Mouse (Mus musculus) midbrain, embryonic 14.5 days (tissue): Measurements from ENCODE around the gene Washc4. TPM values are rescaled to one million over a fixed set of nuclear protein-coding genes. Genes with fewer than 3 reads are reported as not detected.

Experiments
- ATAC-seq: fragments of 200-750 bp; cut with Nextera tagmentation; 2 replicates; pipeline ENCODE4 v1.8.0; 2017; ENCODE audit warnings: moderate number of reproducible peaks, moderate library complexity; ENCODE audit not compliant: low FRiP score, low TSS enrichment
- DNase-seq: peaks from one replicate; pipeline ENCODE4 v3.0.0-alpha.2; 2015
- H3K27ac ChIP-seq: fragments of 300-500 bp; sonication (generic); replicated peaks from 2 replicates; pipeline ENCODE4 v1.5.1; 2014; ENCODE audit warnings: mild to moderate bottlenecking, low read depth, low read length, moderate library complexity
- H3K27me3 ChIP-seq: fragments of 300-500 bp; sonication (generic); 2 replicates; pipeline ENCODE4 v1.6.1; 2014; ENCODE audit warnings: low read length, control low read depth, mixed read lengths; ENCODE audit not compliant: control insufficient read depth, insufficient read depth
- H3K36me3 ChIP-seq: fragments of 300-500 bp; sonication (generic); 2 replicates; pipeline ENCODE4 v1.6.1; 2014; ENCODE audit warnings: low read length, control low read depth; ENCODE audit not compliant: control insufficient read depth, insufficient read depth
- H3K4me1 ChIP-seq: fragments of 300-500 bp; sonication (generic); 2 replicates; pipeline ENCODE4 v1.6.1; 2014; ENCODE audit warnings: mild to moderate bottlenecking, antibody characterized with exemption, low read length, control low read depth; ENCODE audit not compliant: control insufficient read depth, insufficient read depth
- H3K4me2 ChIP-seq: fragments of 300-500 bp; sonication (generic); 2 replicates; pipeline ENCODE4 v1.6.1; 2014; ENCODE audit warnings: mild to moderate bottlenecking, low read length, moderate library complexity
- H3K4me3 ChIP-seq: fragments of 300-500 bp; sonication (generic); replicated peaks from 2 replicates; pipeline ENCODE4 v1.5.1; 2014; ENCODE audit warnings: low read depth, low read length
- H3K9ac ChIP-seq: fragments of 300-500 bp; sonication (generic); replicated peaks from 2 replicates; pipeline ENCODE4 v1.6.1; 2014; ENCODE audit warnings: mild to moderate bottlenecking, low read length, moderate library complexity
- H3K9me3 ChIP-seq: fragments of 300-500 bp; sonication (generic); 2 replicates; pipeline ENCODE4 v1.6.1; 2016; ENCODE audit warnings: low read length, control low read depth, mixed read lengths; ENCODE audit not compliant: control insufficient read depth
- WGBS: fragments of 180-500 bp; shearing (Covaris S2); extraction: QIAGEN DNeasy Blood & Tissue Kit; methylation state at CpG from one replicate; pipeline ENCODE4 v1.1.7; 2014; 5-methylcytosine and 5-hydroxymethylcytosine counted together
- polyA plus RNA-seq: library from polyadenylated mRNA; unstranded; fragments of >200 nt; fragmentation: Nextera tagmentation; extraction: Ambion mirVana; gene quantifications from 2 replicates; pipeline ENCODE4 v1.2.1, GENCODE M21; 2014

Washc4 gene
- polyA plus RNA-seq, 1 experiment from 2014 or later: 35.0 TPM

DNA sequence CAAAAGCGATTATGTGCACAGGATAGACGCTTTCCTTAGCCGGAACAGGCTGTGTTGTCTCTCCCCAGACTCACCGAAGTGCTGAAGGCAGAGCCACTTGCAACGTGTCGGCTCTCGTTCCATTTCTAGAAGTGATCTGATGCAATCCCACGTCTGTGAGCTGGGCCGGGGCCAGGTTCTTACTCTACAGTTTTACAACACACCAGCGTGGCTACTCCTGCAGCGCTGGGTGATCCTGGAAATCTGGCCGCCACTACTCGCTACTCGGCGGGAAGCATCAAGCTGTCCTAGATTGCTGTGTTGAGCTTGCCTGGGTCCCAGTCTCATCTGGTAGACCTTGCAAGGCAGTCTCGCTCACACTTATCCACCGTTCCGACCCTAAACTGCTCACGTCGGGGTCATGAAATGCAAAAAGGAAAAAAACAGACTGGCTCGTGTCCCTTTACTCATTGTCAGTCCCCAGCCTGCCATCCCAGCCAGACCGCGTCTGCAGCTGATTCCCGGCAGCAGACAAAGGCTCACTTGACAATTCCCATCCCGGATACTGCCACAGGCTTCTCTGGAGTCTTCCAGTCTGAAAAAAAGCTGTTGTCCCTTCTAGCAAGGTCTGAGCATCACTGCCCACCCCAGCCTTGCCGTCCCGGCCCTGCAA is 10.2 kb upstream of the Washc4 start:
- DNase-seq: peak; percentile 71
- peak overlapping the region; percentile 78 for H3K4me2 ChIP-seq
- 3% methylated on average over 27 of the region's 27 CpGs for WGBS

DNA sequence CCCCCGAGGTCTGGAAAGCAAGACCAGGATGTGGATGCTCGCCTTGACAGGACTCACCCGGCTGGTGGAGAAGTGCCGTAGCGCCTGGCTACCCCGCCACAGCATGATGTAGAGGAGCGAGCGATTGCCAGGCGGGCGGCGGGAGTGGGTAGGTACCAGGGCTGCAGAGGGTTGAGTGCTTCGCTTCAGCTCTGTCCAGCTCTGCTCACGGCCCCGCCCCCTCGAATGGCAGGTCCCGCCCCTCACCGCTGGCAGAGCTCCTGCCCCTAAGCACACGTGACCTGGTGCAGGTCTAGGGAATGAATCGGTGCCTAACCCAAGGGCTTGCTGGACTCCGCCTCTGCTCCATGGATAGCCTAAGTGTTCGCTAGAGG is 9.7 kb upstream of the Washc4 start, which contains the start of gene Aldh1l2:
TSS of gene Aldh1l2 (minus strand) at position 231 of the 374 bp plus-strand sequence.
- H3K4me2 ChIP-seq: peak within 1 kb of the TSS; percentile 78
- H3K9ac ChIP-seq: peak within 1 kb of the TSS; percentile 86
- H3K27me3 ChIP-seq: no peaks in the 10 kb centered on the region; the same call in 1 of the 2 replicates
- H3K9me3 ChIP-seq: no peaks in the 10 kb centered on the region
- peak within 1 kb of the TSS; percentile 89 for H3K27ac ChIP-seq
- peak within 1 kb of the TSS; percentile 71 for H3K4me3 ChIP-seq
- peak; percentile 96 for ATAC-seq
- under 1% methylated on average over 21 of the region's 21 CpGs for WGBS
- peaks cover 8% of the 10 kb centered on the region for H3K4me1 ChIP-seq
- DNase-seq: peak; percentile 91
- no peaks in the 10 kb centered on the region for H3K36me3 ChIP-seq

More for the DNA sequence above, 10.2 kb upstream of the Washc4 start:
- Histone ChIP-seq H3K4me1 (peaks cover 8% of the 10 kb centered on the region), H3K27ac (peak overlapping the region; percentile 89), H3K27me3 (no peaks in the 10 kb centered on the region; the same call in 1 of the 2 replicates), H3K4me3 (peak overlapping the region; percentile 71), H3K9ac (peak overlapping the region; percentile 86), H3K36me3 (no peaks in the 10 kb centered on the region), H3K9me3 (no peaks in the 10 kb centered on the region)
- peak; percentile 71 for ATAC-seq

DNA sequence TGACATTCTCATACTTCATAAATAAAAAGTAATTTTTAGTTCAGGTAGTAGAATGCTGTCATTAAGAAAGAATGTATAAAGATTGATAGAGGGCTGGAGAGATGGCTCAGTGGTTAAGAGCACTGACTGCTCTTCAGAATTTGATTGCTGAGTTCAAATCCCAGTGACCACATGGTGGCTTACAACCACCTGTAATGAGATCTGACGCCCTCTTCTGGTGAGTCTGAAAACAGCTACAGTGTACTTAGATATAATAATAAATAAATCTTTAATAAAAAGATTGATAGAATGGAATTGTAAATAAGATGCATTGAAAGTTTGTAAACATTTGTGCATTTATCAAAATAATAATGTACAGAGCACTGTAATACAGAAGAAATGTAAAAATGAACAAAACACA is 7.1 kb upstream of the Washc4 start:
- WGBS: 0% methylated on average over 1 of the region's 1 CpGs
- DNase-seq: no peak
- ATAC-seq: no peak

DNA sequence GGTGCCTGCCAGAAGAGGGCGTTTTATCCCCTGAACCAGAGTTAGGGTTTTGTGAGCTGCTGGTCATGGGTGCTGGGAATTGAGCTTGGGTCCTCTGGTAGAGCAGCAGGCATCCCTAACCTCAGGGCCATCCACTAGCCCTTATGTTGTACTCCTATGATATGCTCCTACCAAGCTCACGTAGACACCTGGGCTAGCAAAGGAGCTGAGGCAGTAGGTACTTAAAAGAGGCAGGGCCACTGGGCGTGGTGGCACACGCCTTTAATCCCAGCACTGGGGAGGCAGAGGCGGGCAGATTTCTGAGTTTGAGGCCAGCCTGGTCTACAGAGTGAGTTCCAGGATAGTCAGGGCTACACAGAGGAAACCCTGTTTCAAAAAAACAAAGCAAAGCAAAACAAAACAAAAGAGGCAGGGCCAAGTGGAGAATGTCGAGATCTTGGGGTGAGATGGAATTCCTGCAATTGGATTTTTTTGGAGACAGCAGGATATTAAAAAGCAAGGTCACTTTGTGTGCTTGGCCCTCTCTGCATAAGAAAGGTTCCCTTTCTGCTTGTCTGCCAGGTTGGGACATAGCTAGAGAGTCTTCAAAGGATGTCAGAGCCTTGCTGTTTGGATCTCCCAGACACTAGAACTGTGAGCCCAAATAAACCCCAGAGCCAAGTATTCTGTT is 4.1 kb upstream of the Washc4 start:
- H3K4me2 ChIP-seq: no peak overlapping the region
- no peaks in the 10 kb centered on the region for H3K36me3 ChIP-seq
- H3K9me3 ChIP-seq: no peaks in the 10 kb centered on the region
- WGBS: 79% methylated on average over 6 of the region's 6 CpGs
- DNase-seq (no peak), ATAC-seq (no peak)
- peaks cover 1% of the 10 kb centered on the region; the same call in 1 of the 2 replicates for H3K4me1 ChIP-seq
- H3K9ac ChIP-seq: no peak overlapping the region
- H3K27me3 ChIP-seq: no peaks in the 10 kb centered on the region
- H3K27ac ChIP-seq: no peak overlapping the region
- no peak overlapping the region for H3K4me3 ChIP-seq

More for the DNA sequence above, 7.1 kb upstream of the Washc4 start:
- Histone ChIP-seq H3K4me2 (no peak overlapping the region), H3K4me1 (peaks cover 8% of the 10 kb centered on the region), H3K9ac (no peak overlapping the region), H3K27ac (no peak overlapping the region), H3K36me3 (no peaks in the 10 kb centered on the region), H3K9me3 (no peaks in the 10 kb centered on the region), H3K27me3 (no peaks in the 10 kb centered on the region; the same call in 1 of the 2 replicates), H3K4me3 (no peak overlapping the region)

DNA sequence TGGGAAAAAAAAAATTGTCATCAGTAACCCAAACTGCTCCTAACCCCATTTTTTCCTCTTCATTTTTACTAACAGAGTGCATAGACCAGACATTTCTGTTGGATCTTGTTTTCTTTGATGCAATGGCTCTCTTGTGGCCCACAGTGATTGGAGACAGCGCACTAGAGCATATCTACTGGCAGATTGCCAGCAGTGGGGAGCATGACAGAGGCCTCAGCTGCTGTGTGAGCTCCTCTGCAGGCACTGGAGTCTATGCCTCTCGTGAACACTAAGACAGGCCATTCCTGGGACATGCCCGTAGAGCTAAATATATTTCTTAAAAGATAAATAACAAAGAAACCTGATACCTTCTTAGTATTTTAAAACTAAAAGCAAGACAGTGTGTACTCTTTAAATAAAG is 3.5 kb upstream of the Washc4 start:
- 53% methylated on average over 3 of the region's 3 CpGs for WGBS
- Histone ChIP-seq H3K4me2 (no peak overlapping the region), H3K9ac (no peak overlapping the region), H3K27ac (no peak overlapping the region), H3K4me1 (peaks cover 7% of the 10 kb centered on the region), H3K9me3 (no peaks in the 10 kb centered on the region), H3K4me3 (no peak overlapping the region), H3K27me3 (no peaks in the 10 kb centered on the region), H3K36me3 (no peaks in the 10 kb centered on the region)
- ATAC-seq (no peak), DNase-seq (peak; percentile 71)

DNA sequence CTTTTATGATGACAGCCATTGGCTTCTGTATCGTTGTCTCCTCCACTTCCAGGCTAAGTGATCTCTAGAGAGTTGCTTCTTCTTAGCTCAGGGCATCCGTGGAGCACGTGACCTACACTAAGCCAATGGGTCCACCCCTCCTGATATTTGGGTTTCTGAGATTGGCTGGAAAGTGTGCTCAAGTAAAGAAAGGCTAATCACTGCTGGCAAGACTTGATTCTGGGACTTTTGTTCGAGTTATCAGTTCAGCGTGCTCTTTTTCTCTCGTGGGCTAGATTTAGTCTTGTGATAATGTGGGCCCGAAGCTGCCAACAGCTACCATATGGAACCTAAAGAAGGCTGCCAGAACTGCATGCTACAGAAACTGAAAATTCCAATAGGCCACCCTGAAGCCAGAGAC is 1.3 kb upstream of the Washc4 start:
- H3K4me1 ChIP-seq: peaks cover 13% of the 10 kb centered on the region
- H3K4me2 ChIP-seq: no peak overlapping the region
- ATAC-seq (no peak), DNase-seq (no peak)
- no peak overlapping the region for H3K27ac ChIP-seq
- no peaks in the 10 kb centered on the region for H3K27me3 ChIP-seq
- H3K9ac ChIP-seq: no peak overlapping the region
- H3K4me3 ChIP-seq: no peak overlapping the region
- WGBS: 83% methylated on average over 7 of the region's 7 CpGs
- no peaks in the 10 kb centered on the region for H3K36me3 ChIP-seq
- H3K9me3 ChIP-seq: no peaks in the 10 kb centered on the region

DNA sequence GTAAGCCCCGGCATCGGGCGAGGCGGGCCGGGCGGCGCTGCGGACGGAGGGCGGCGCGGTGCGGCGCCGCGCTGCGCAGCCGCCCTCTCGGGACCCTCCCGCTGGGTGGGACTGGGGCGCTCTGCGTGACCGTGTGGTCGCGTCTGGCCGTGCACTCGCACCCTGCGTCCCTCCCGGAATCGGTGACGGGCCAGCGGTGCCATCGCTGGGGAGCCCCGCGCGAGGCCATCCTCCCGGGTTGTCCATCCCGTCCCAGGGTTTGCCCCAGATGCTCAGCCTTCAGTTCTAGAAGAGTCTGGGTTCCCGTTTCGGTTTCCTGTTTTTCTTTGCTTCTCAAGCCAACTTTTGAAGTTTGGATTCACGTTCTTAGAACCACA is 539 bp downstream of the Washc4 start:
- Histone ChIP-seq H3K9ac (peak overlapping the region; percentile 86), H3K4me2 (peak overlapping the region; percentile 70), H3K27ac (peak overlapping the region; percentile 91), H3K9me3 (no peaks in the 10 kb centered on the region), H3K4me3 (peak overlapping the region; percentile 97), H3K27me3 (no peaks in the 10 kb centered on the region), H3K4me1 (peaks cover 13% of the 10 kb centered on the region), H3K36me3 (peaks cover 6% of the 10 kb centered on the region)
- WGBS: under 1% methylated on average over 41 of the region's 41 CpGs
- ATAC-seq (peak; percentile 87), DNase-seq (no peak)

GRCm38 (mm10) chr10:83545341-83545740 is 1.8 kb downstream of the Washc4 start:
- Histone ChIP-seq H3K4me1 (peaks cover 13% of the 10 kb centered on the region), H3K27me3 (no peaks in the 10 kb centered on the region), H3K27ac (no peak overlapping the region), H3K4me2 (peak overlapping the region; percentile 70), H3K36me3 (peaks cover 16% of the 10 kb centered on the region), H3K9ac (peak overlapping the region; percentile 23; the same call in 1 of the 2 replicates), H3K4me3 (peak overlapping the region; percentile 97; the same call in 1 of the 2 replicates), H3K9me3 (no peaks in the 10 kb centered on the region)
- 80% methylated on average over 3 of the region's 3 CpGs for WGBS
- ATAC-seq: no peak
- no peak for DNase-seq

GRCm38 (mm10) chr10:83563005-83563404 is 19.5 kb downstream of the Washc4 start:
- no peak for DNase-seq
- H3K27me3 ChIP-seq: no peaks in the 10 kb centered on the region
- peaks cover 87% of the 10 kb centered on the region for H3K36me3 ChIP-seq

More at GRCm38 (mm10) chr10:83563005-83563404, 19.5 kb downstream of the Washc4 start:
- no peak overlapping the region for H3K9ac ChIP-seq
- no peak overlapping the region for H3K27ac ChIP-seq
- no peaks in the 10 kb centered on the region for H3K4me1 ChIP-seq
- no peaks in the 10 kb centered on the region for H3K9me3 ChIP-seq
- no peak for ATAC-seq
- H3K4me2 ChIP-seq: no peak overlapping the region
- H3K4me3 ChIP-seq: no peak overlapping the region
